Mouse (Mus musculus): ENCODE measurements around the gene 4930519P11Rik. TPM values are rescaled to one million over a fixed set of nuclear protein-coding genes. Genes with fewer than 3 reads are reported as not detected.

Gene 4930519P11Rik
- polyA plus RNA-seq, 1 experiment from 2014 or later = not detected

DNA sequence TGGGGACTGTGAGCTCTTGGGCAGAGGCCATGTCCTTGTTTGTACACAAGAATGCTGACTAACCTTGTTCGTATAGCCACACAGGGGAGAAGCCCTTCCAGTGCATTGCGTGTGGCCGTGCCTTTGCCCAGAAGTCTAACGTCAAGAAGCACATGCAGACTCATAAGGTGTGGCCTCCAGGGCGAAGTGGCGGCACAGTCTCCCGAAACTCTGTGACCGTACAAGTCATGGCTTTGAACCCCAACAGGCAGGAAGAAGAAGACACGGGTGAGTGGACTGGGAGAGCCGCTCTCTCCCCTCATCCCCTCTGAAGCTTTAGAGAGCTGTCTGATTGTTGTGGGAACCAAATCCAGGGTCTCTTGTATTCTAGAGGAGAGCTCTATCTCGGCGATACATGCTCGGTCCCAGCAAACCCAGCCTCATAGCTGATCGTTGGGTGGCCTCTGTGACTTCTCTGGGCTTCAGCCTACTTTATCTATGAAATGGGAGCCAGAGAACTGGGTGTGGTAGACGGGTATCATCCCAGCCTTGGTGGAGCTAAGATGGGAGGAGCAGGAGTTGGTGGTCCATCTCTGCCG is 19.1 kb upstream of the 4930519P11Rik start:
- Histone ChIP-seq H3K27ac (replicated peaks) (peak overlapping the region; percentile 99), H3K36me3 (replicated peaks) (peaks cover 49% of the 10 kb centered on the region), H3K9ac (peak overlapping the region; percentile 87), H3K27me3 (no peaks in the 10 kb centered on the region), H3K4me3 (replicated peaks) (peak overlapping the region; percentile 73), H3K9me3 (replicated peaks) (no peaks in the 10 kb centered on the region), H3K4me2 (peak overlapping the region; percentile 72), H3K4me1 (replicated peaks) (peaks cover 55% of the 10 kb centered on the region)
- peak; percentile 86 for ATAC-seq (ENCODE audit: insufficient read depth)
- 15% methylated on average over 16 of the region's 16 CpGs for WGBS (ENCODE audit: insufficient replicate concordance)

DNA sequence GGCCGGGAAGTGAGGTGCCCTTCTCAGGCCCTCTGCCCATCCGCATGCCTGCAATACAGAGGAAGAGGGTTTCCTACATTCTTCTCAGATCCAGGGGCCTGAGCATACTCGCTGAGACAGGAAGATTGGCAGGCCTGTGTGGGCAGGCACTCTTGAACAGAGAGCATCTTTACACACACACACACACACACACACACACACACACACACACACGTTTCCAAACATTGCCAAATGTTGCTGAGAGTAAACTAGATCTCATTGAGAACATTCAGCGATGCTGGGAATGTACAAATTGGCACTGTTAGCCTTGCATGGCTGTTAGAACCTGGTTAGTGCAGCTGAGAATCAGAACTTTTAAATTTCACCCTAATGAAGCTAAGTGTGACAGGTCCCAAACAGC is 17.3 kb upstream of the 4930519P11Rik start:
- no peak for ATAC-seq (ENCODE audit: insufficient read depth)
- H3K9ac ChIP-seq = peak overlapping the region; percentile 87
- 74% methylated on average over 5 of the region's 5 CpGs for WGBS (ENCODE audit: insufficient replicate concordance)
- H3K27me3 ChIP-seq = no peaks in the 10 kb centered on the region
- H3K9me3 ChIP-seq (replicated peaks) = no peaks in the 10 kb centered on the region
- peaks cover 50% of the 10 kb centered on the region for H3K4me1 ChIP-seq (replicated peaks)
- peak overlapping the region; percentile 72 for H3K4me2 ChIP-seq
- peak overlapping the region; percentile 99 for H3K27ac ChIP-seq (replicated peaks)
- peaks cover 44% of the 10 kb centered on the region for H3K36me3 ChIP-seq (replicated peaks)
- H3K4me3 ChIP-seq (replicated peaks) = peak overlapping the region; percentile 73

DNA sequence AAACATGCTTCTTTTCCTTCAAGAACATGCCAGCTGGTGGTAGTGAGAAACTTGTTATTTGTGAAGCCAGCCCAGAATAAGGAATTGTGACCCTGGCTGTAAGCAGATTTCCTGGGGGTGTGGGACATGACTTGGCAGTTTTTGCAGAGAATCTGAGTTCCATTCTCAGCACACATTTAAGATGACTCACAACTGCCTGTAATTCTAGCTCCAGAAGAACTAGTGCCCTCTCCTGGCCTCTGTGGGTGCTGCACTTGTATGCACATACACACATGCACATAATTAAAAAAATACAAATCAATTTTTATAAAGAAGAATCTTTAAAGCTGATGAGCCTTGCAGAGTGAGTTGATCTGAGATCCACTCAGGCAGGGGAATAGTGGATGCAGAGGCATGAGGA is 10.9 kb upstream of the 4930519P11Rik start:
- no peaks in the 10 kb centered on the region for H3K27me3 ChIP-seq
- ATAC-seq (ENCODE audit: insufficient read depth) = no peak
- no peak overlapping the region for H3K9ac ChIP-seq
- H3K9me3 ChIP-seq (replicated peaks) = peaks cover 6% of the 10 kb centered on the region
- H3K4me1 ChIP-seq (replicated peaks) = peaks cover 14% of the 10 kb centered on the region
- no peak overlapping the region for H3K4me3 ChIP-seq (replicated peaks)
- H3K27ac ChIP-seq (replicated peaks) = no peak overlapping the region
- H3K4me2 ChIP-seq = no peak overlapping the region
- H3K36me3 ChIP-seq (replicated peaks) = peaks cover 42% of the 10 kb centered on the region

DNA sequence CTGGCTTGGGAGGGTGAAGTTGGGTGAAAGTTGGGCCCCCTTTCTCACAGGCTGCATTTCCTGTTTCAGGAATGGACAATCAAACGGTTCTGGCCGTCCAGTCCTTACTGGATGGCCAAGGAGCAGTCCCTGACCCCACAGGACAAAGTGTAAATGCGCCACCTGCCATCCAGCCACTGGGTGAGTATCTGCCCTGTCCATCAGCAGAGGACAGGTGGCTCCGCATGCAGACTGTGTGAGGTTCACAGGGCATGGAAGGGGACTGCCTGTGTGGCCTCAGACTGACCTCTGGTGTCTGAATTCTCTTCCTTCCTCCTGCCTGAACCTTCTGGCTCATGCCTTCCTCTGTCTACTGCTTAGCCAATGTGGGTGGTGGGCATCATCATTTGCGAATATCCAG is 8.4 kb upstream of the 4930519P11Rik start:
- WGBS (ENCODE audit: insufficient replicate concordance) = 51% methylated on average over 5 of the region's 5 CpGs
- Histone ChIP-seq H3K9ac (no peak overlapping the region), H3K36me3 (replicated peaks) (peaks cover 29% of the 10 kb centered on the region), H3K4me1 (replicated peaks) (peaks cover 13% of the 10 kb centered on the region), H3K27me3 (no peaks in the 10 kb centered on the region), H3K9me3 (replicated peaks) (peaks cover 6% of the 10 kb centered on the region), H3K27ac (replicated peaks) (no peak overlapping the region), H3K4me3 (replicated peaks) (no peak overlapping the region), H3K4me2 (no peak overlapping the region)
- ATAC-seq (ENCODE audit: insufficient read depth) = no peak

DNA sequence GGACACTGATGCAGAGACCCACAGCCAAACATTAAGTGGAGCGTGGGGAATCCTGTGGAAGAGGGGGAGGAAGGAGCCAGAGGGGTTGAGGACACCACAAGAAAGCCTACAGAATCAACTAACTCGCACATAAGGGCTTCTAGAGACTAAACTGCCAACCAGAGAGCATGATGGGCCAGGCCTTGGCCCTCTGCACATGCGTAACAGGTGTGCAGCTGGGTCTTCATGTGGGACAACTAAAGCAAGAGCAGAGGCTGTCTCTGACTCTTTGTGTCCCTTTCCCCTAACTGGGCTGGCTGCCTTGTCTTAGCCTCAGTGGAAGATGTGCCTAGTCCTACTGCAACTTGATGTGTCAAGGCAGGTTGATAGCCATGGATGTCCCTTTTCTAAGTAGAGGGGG is 3.8 kb upstream of the 4930519P11Rik start:
- no peaks in the 10 kb centered on the region for H3K27me3 ChIP-seq
- peaks cover 50% of the 10 kb centered on the region for H3K4me1 ChIP-seq (replicated peaks)
- no peak overlapping the region for H3K9ac ChIP-seq
- H3K4me2 ChIP-seq = no peak overlapping the region
- WGBS (ENCODE audit: insufficient replicate concordance) = 84% methylated on average over 3 of the region's 3 CpGs
- no peaks in the 10 kb centered on the region for H3K36me3 ChIP-seq (replicated peaks)
- no peak for ATAC-seq (ENCODE audit: insufficient read depth)
- H3K27ac ChIP-seq (replicated peaks) = no peak overlapping the region
- H3K9me3 ChIP-seq (replicated peaks) = no peaks in the 10 kb centered on the region
- no peak overlapping the region for H3K4me3 ChIP-seq (replicated peaks)

DNA sequence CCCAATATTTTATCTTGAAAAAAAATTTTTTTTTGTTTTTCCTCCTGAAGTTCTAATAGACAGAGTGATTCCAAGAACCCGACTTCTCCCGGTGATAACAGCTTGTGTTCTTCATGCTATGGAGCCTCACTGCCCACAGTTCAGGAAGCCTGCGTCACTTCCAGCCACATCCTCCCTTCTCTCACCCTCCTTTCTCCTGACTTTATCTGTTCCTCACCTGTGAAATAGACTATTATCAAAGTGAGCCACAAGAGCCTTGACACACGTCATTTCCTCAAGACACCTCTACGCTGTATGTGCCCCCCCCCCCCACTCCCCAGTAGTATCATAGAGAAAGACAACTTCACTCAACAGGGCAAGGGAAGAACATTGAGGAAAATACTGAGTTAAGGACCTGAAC is 2.4 kb upstream of the 4930519P11Rik start:
- no peaks in the 10 kb centered on the region for H3K9me3 ChIP-seq (replicated peaks)
- H3K27ac ChIP-seq (replicated peaks) = peak overlapping the region; percentile 96
- ATAC-seq (ENCODE audit: insufficient read depth) = no peak
- H3K4me3 ChIP-seq (replicated peaks) = peak overlapping the region; percentile 76
- WGBS (ENCODE audit: insufficient replicate concordance) = 21% methylated on average over 5 of the region's 5 CpGs
- H3K9ac ChIP-seq = peak overlapping the region; percentile 49
- H3K36me3 ChIP-seq (replicated peaks) = no peaks in the 10 kb centered on the region
- H3K4me2 ChIP-seq = peak overlapping the region; percentile 96
- no peaks in the 10 kb centered on the region for H3K27me3 ChIP-seq
- H3K4me1 ChIP-seq (replicated peaks) = peaks cover 50% of the 10 kb centered on the region

DNA sequence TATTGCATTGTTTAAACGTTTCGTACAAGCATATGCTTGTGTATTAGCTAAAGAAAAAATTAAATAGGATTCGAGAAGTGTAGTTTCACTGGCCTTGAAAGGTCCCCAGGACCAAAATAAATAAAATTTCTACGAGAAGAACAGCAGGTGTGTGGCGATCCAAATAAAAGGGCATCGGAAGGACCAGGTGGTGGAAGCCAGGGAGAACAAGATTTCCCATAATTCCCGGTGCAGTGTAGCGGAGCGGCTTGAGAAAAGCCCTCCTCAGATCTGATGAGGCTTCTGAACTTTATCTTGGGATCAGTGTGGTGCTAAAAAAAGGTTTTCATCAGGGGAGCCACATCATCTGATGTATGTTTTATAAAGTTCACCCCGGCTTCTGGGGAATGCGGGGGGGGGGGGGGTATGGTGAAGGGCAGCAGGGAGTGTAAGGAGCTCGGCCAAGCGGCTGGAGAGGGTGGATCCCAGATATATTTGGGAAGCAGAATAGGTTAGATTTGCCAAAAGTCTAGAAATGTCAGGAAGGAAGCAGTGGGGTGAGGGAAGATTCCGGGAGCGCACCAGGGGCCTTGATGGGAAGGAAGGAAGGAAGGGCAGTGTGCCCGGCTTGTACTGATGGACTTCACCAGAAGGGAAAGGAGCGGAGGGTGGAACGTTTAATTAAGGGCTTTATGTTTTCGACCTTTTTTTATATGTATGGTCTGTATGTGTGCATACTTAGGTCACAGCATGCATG is 1.8 kb upstream of the 4930519P11Rik start:
- Histone ChIP-seq H3K4me3 (replicated peaks) (peak overlapping the region; percentile 76), H3K27me3 (no peaks in the 10 kb centered on the region), H3K9me3 (replicated peaks) (no peaks in the 10 kb centered on the region), H3K9ac (peak overlapping the region; percentile 49), H3K4me2 (peak overlapping the region; percentile 96), H3K27ac (replicated peaks) (peak overlapping the region; percentile 96), H3K36me3 (replicated peaks) (no peaks in the 10 kb centered on the region), H3K4me1 (replicated peaks) (peaks cover 55% of the 10 kb centered on the region)
- 43% methylated on average over 19 of the region's 19 CpGs for WGBS (ENCODE audit: insufficient replicate concordance)
- no peak for ATAC-seq (ENCODE audit: insufficient read depth)

DNA sequence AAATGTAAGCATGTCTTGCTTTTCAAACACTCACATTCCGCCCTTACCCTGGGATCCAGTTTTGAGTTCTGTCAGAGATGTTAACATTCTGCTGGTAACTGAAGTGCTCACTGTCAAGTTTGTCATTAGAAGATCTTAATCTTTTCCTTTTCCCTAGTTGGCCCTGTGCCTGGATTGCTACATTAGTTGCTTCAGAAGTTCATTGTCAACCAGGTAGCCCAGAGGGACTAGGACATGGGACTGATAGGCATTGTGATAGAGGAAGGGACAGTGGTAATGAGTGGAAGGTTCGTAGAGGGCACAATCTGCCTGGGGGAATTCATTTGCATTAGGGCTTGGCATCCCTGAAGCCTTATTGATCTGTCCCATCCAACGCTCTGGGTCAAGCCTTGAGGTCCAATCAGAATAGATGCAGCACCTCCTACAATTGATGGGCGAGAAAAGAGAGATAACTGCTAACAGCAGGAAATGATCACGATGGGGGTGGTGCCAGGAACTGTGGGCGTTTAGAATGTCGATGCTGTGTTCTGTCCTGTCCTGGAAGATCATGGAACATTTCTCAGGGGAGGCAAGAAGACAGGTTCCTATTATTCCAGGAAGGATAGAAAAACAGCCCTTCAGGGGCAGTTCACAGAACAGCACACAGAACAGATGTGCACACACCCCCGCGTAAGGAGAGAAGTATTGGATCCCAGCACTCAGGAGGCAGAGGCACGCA is 4.0 kb downstream of the 4930519P11Rik start:
- H3K27ac ChIP-seq (replicated peaks) = no peak overlapping the region
- 39% methylated on average over 10 of the region's 10 CpGs for WGBS (ENCODE audit: insufficient replicate concordance)
- no peaks in the 10 kb centered on the region for H3K9me3 ChIP-seq (replicated peaks)
- H3K27me3 ChIP-seq = peaks cover 7% of the 10 kb centered on the region; the same call in 1 of the 2 replicates
- H3K36me3 ChIP-seq (replicated peaks) = no peaks in the 10 kb centered on the region
- peaks cover 63% of the 10 kb centered on the region for H3K4me1 ChIP-seq (replicated peaks)
- no peak overlapping the region for H3K9ac ChIP-seq
- no peak overlapping the region for H3K4me2 ChIP-seq
- no peak overlapping the region for H3K4me3 ChIP-seq (replicated peaks)
- no peak for ATAC-seq (ENCODE audit: insufficient read depth)

DNA sequence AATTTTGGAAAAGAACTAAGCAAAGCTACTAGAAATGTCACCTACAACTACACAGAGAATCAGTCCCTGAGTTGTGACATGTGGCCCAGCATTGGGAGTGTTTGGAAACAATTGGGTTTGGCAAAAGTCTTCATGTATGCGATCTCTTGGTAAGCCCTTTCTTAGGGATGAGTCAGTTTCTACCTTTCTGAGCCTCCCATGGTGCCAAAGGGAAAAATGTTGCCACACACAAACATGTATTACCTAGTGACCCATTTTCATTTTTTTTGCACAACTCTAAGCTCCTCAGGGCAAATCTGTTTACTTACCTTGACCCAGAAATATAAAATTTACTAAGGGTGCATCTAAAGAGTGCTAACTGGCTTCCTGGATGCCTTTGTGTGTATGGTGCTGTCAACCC is 6.3 kb downstream of the 4930519P11Rik start:
- Histone ChIP-seq H3K4me3 (replicated peaks) (no peak overlapping the region), H3K27ac (replicated peaks) (no peak overlapping the region), H3K27me3 (peaks cover 7% of the 10 kb centered on the region; the same call in 1 of the 2 replicates), H3K9me3 (replicated peaks) (no peaks in the 10 kb centered on the region), H3K4me1 (replicated peaks) (peaks cover 59% of the 10 kb centered on the region), H3K4me2 (no peak overlapping the region), H3K9ac (no peak overlapping the region), H3K36me3 (replicated peaks) (no peaks in the 10 kb centered on the region)
- ATAC-seq (ENCODE audit: insufficient read depth) = no peak
- WGBS (ENCODE audit: insufficient replicate concordance) = 70% methylated on average over 1 of the region's 1 CpGs

DNA sequence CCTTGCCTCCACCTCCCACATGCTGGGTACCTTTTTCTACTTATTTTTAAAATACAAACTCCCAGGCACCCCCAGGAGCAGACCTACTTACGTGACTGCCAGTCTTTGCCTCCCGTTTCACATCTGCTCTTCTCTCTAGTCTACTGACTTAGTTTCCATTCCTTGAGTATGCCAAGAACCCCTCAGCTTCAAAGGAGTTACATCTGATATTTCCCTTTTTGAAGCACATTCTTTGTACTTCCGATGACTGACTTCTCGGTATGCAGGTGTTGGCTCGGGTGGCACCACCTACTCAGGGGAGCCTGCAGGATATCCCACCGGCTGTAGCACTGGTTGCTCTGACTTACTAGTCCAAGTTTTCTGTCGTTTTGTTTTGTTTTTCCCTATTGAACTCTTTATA is 9.1 kb downstream of the 4930519P11Rik start:
- H3K4me1 ChIP-seq (replicated peaks) = peaks cover 49% of the 10 kb centered on the region
- H3K4me3 ChIP-seq (replicated peaks) = peak overlapping the region; percentile 57
- peak overlapping the region; percentile 82 for H3K4me2 ChIP-seq
- peak overlapping the region; percentile 93 for H3K27ac ChIP-seq (replicated peaks)
- no peak for ATAC-seq (ENCODE audit: insufficient read depth)
- WGBS (ENCODE audit: insufficient replicate concordance) = 12% methylated on average over 7 of the region's 7 CpGs
- H3K9me3 ChIP-seq (replicated peaks) = no peaks in the 10 kb centered on the region
- H3K9ac ChIP-seq = peak overlapping the region; percentile 63
- peaks cover 7% of the 10 kb centered on the region; the same call in 1 of the 2 replicates for H3K27me3 ChIP-seq
- 0 out of 2 replicates have a peak, but pooled peaks cover 3% of the 10 kb centered on the region for H3K36me3 ChIP-seq (replicated peaks)

DNA sequence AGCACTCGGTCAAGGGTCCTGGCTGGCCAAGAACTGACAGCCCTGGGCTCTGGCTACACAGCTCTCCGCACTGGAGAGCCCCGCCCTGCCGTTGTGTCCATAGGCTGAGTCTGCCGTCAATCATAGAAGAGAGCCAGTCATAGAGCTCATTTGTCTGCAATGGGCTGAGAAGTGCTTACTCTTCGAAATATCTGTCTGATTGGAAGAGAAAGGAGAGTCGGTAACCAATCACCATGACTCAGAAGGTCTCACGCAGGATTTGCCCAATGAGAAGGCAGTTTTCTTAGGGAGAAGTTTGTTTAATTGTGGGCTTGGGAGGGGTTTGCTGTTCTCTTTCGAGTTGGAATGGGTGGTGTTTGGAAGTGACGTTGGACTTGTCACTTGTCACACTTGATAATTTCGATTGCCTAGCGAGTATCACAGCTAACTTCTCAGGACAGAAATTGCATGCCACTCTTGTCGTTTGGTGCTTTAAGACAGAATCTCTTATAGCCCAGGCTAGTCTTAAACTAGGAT is 9.5 kb downstream of the 4930519P11Rik start, which contains the start of gene Pxmp4:
Pxmp4 (minus strand) TSS at position 71 of the 516 bp plus-strand sequence.
- ATAC-seq (ENCODE audit: insufficient read depth) = peak; percentile 100
- 0 out of 2 replicates have a peak, but pooled peaks cover 3% of the 10 kb centered on the region for H3K36me3 ChIP-seq (replicated peaks)
- no peaks in the 10 kb centered on the region for H3K9me3 ChIP-seq (replicated peaks)
- H3K4me3 ChIP-seq (replicated peaks) = peak within 1 kb of the TSS; percentile 70
- peaks cover 44% of the 10 kb centered on the region for H3K4me1 ChIP-seq (replicated peaks)
- H3K27ac ChIP-seq (replicated peaks) = peak within 1 kb of the TSS; percentile 93
- H3K9ac ChIP-seq = peak within 1 kb of the TSS; percentile 83
- H3K4me2 ChIP-seq = peak within 1 kb of the TSS; percentile 82
- H3K27me3 ChIP-seq = peaks cover 4% of the 10 kb centered on the region; the same call in 1 of the 2 replicates
- 0% methylated on average over 13 of the region's 13 CpGs for WGBS (ENCODE audit: insufficient replicate concordance)

Measured in liver, embryonic 15.5 days (tissue).